Mouse (Mus musculus) C2C12 (cell line): Measurements from ENCODE around the gene Ranbp1. TPM values are rescaled to one million over a fixed set of nuclear protein-coding genes. Genes with fewer than 3 reads are reported as not detected.

ENCODE experiments used
- H3K27me3 ChIP-seq: one replicate; pipeline ENCODE4 v1.6.1; 2011; ENCODE audit not compliant: control insufficient read depth, insufficient read depth, insufficient read length
- H3K36me3 ChIP-seq: one replicate; pipeline ENCODE4 v1.6.1; 2011; ENCODE audit not compliant: control insufficient read depth, insufficient read depth
- H3K4me3 ChIP-seq: one replicate; pipeline ENCODE4 v1.5.1; 2011; ENCODE audit warnings: mild to moderate bottlenecking, control low read depth; ENCODE audit not compliant: poor library complexity, insufficient read depth, severe bottlenecking
- H3K79me2 ChIP-seq: one replicate; pipeline ENCODE4 v1.6.1; 2011; ENCODE audit not compliant: control insufficient read depth, insufficient read depth
- H3K79me3 ChIP-seq: one replicate; pipeline ENCODE4 v1.6.1; 2011; ENCODE audit warnings: low read depth, control low read depth
- H3ac ChIP-seq: one replicate; pipeline ENCODE3; 2011; ENCODE audit warnings: low read depth; ENCODE audit not compliant: control insufficient read depth, insufficient read length
- CEBPB ChIP-seq: IDR thresholded peaks from one replicate; pipeline ENCODE4 v1.6.1; 2011; ENCODE audit warnings: low read depth, mild to moderate bottlenecking, control low read depth, moderate library complexity
- CTCF ChIP-seq: IDR thresholded peaks from one replicate; pipeline ENCODE4 v1.5.1; 2011; ENCODE audit not compliant: control insufficient read depth, insufficient read depth, insufficient read length
- FOSL1 ChIP-seq: IDR thresholded peaks from one replicate; pipeline ENCODE4 v1.8.0; 2011; ENCODE audit warnings: mild to moderate bottlenecking, low read length; ENCODE audit not compliant: poor library complexity, insufficient read depth, severe bottlenecking
- MAX ChIP-seq: IDR thresholded peaks from one replicate; pipeline ENCODE4 v1.6.1; 2011; ENCODE audit warnings: mild to moderate bottlenecking, control low read depth
- MYOD1 ChIP-seq: IDR thresholded peaks from one replicate; pipeline ENCODE4 v1.6.1; 2011; ENCODE audit warnings: low read depth; ENCODE audit not compliant: control insufficient read depth, insufficient read length
- MYOG ChIP-seq: IDR thresholded peaks from one replicate; pipeline ENCODE4 v1.6.1; 2011; ENCODE audit not compliant: control insufficient read depth, insufficient read length; ENCODE audit errors: extremely low read depth
- USF1 ChIP-seq: IDR thresholded peaks from one replicate; pipeline ENCODE4 v1.6.1; 2011; ENCODE audit warnings: low read depth, mild to moderate bottlenecking, control low read depth, moderate library complexity
- polyA plus RNA-seq: library from polyadenylated mRNA; unstranded; fragments of >200 nt; fragmentation: generic; extraction: Trizol; gene quantifications from one replicate; pipeline ENCODE4 v1.2.1, GENCODE M21; 2012; ENCODE audit warnings: missing spikeins

Gene Ranbp1
- polyA plus RNA-seq, 1 experiment = 422 TPM

DNA sequence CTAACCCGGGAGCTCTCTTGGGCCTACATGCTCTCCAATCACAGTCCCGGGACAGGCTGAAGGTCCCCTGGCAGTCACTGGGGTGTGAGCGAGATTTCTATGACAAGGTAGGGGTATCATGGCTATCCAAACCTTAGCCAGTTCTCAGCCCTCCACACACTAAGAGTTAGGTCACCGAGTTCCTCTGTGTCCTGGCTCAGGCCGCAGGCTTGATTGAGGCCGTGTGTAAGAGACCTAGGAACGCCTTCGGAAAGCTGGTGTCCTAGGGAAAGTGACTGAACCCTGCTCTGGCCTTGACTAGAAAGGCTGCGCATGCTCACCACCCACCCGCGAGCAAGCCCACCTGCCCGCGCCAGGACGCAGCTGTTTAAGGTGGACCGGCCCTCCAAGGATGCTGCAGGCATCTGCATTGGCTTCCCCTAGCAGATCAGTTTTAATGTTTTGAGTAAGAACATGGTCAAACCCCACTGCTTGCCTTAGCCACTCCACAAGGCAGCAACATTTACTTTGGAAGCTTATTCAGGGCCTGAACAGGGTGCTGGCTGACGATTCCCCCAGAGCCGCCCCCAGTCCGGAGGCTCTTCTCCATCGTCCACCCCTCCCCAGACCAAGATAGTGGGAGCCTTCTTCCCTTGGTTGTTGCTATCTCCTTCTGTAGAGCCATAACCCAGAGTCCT, 13.0 kb downstream of the Ranbp1 start:
- Histone ChIP-seq H3K36me3 (peaks cover 29% of the 10 kb centered on the region), H3K4me3 (peak overlapping the region; percentile 72), H3K79me3 (peaks cover 33% of the 10 kb centered on the region), H3K27me3 (no peaks in the 10 kb centered on the region), H3ac (peak overlapping the region; percentile 90), H3K79me2 (peaks cover 51% of the 10 kb centered on the region)
- TF ChIP-seq CTCF (no peak), MYOD1 (no peak), MYOG (no peak), CEBPB (no peak), USF1 (no peak), FOSL1 (no peak), MAX (no peak)

- Histone ChIP-seq H3K4me3 (peak within 1 kb of the TSS; percentile 72), H3K27me3 (no peaks in the 10 kb centered on the region), H3K79me3 (peaks cover 38% of the 10 kb centered on the region), H3ac (peak within 1 kb of the TSS; percentile 90), H3K36me3 (peaks cover 22% of the 10 kb centered on the region), H3K79me2 (peaks cover 58% of the 10 kb centered on the region)
- TF ChIP-seq MYOD1 = no peak
- TF ChIP-seq CTCF = no peak
- no peak for TF ChIP-seq USF1
- TF ChIP-seq MAX = peak; percentile 33
- no peak for TF ChIP-seq FOSL1
Observed at GRCm38 (mm10) chr16:18234671-18235388, 13.7 kb downstream of the Ranbp1 start, which contains the start of gene Zdhhc8. Gene Zdhhc8 (minus strand): TSS chr16:18235136.

DNA sequence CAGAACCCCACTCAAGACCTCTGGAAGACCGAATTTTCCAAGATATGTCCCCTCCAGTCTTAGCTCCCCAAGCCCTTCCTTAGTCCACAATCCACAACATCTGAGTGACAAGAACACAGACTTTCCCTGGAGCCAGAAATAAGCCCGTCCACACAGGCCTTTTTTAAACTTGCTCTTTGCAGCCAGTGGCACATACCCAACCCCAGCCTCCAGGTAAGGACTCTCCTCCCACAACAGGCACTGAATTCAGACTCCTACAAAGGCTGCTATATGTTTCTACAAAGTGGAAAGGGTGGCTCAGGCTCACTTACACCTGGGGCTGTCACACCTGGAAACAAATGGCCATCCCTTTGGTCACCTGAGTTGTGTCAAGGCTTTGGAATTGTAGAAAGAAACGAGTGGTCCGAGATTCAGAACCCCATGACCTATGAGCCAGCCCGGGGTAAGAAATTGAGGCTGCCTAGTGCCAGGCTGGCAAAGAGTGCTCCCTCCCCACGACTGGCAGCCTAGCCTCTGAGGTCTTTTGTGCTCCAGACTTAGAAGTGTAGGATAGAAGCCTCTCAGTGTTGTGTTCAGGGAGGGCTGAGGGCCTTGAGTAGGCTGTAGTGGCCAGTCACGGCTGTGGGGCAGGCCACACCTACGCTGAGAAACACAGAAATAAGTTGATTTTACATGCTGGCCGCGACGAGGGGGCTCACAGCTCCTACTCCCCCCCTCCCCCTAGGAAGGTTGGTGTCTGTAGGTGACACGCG, 14.4 kb downstream of the Ranbp1 start:
- H3K79me3 ChIP-seq = peaks cover 42% of the 10 kb centered on the region
- TF ChIP-seq MYOG (no peak), CEBPB (no peak)
- H3ac ChIP-seq = peak overlapping the region; percentile 90
- peaks cover 65% of the 10 kb centered on the region for H3K79me2 ChIP-seq
- H3K36me3 ChIP-seq = peaks cover 15% of the 10 kb centered on the region
- peak overlapping the region; percentile 72 for H3K4me3 ChIP-seq
- no peaks in the 10 kb centered on the region for H3K27me3 ChIP-seq

GRCm38 (mm10) chr16:18233451-18233850, 15.1 kb downstream of the Ranbp1 start:
- Histone ChIP-seq H3K79me3 (peaks cover 47% of the 10 kb centered on the region), H3K4me3 (no peak overlapping the region), H3K27me3 (no peaks in the 10 kb centered on the region), H3K36me3 (peaks cover 11% of the 10 kb centered on the region), H3ac (no peak overlapping the region), H3K79me2 (peaks cover 71% of the 10 kb centered on the region)
- no peak for TF ChIP-seq MYOG
- no peak for TF ChIP-seq CEBPB
- no peak for TF ChIP-seq CTCF
- TF ChIP-seq USF1 = no peak
- no peak for TF ChIP-seq MYOD1
- TF ChIP-seq FOSL1 = no peak
- no peak for TF ChIP-seq MAX

DNA sequence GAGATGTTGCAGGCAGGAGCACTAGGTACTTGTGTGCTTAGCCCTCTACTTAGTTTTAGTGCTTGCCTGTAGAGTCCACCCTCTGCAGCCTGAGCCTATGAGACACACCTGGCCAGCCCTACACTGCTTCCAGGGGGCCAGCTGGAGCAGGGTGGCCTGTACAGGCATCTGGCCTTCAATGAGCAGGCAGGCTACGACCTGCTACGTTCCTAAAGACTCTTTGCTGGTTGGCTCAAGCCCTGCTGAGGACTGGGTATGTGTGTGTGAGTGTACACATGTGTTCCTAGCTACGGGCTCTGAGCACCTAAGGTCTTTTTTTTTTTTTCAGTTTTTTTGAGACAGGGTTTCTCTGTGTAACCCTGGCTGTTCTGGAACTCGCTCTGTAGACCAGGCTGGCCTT, 17.1 kb downstream of the Ranbp1 start:
- TF ChIP-seq USF1 = no peak
- TF ChIP-seq FOSL1 = no peak
- no peak for TF ChIP-seq CTCF
- TF ChIP-seq MYOD1 = no peak
- no peak for TF ChIP-seq MYOG
- no peak for TF ChIP-seq MAX
- no peak for TF ChIP-seq CEBPB
- H3K79me3 ChIP-seq = peaks cover 47% of the 10 kb centered on the region
- peaks cover 73% of the 10 kb centered on the region for H3K79me2 ChIP-seq
- H3ac ChIP-seq = no peak overlapping the region
- no peaks in the 10 kb centered on the region for H3K27me3 ChIP-seq
- peaks cover 11% of the 10 kb centered on the region for H3K36me3 ChIP-seq
- no peak overlapping the region for H3K4me3 ChIP-seq
